Mouse (Mus musculus) testis, adult 2 months (tissue): Measurements from ENCODE around the gene Tlr9. TPM values are rescaled to one million over a fixed set of nuclear protein-coding genes. Genes with fewer than 3 reads are reported as not detected.

Experiments used
- H3K27ac ChIP-seq: fragments of 200-500 bp; 2 replicates; pipeline ENCODE4 v1.5.1; 2012; ENCODE audit warnings: low read depth, low read length; ENCODE audit not compliant: control insufficient read depth, insufficient read depth
- H3K27me3 ChIP-seq: fragments of 200-500 bp; 2 replicates; pipeline ENCODE4 v1.6.1; 2012; ENCODE audit warnings: mild to moderate bottlenecking, low read length, moderate library complexity; ENCODE audit not compliant: control insufficient read depth, insufficient read depth
- H3K36me3 ChIP-seq: fragments of 200-500 bp; 2 replicates; pipeline ENCODE4 v1.6.1; 2012; ENCODE audit warnings: mild to moderate bottlenecking, low read length; ENCODE audit not compliant: control insufficient read depth, insufficient read depth
- H3K4me1 ChIP-seq: fragments of 200-500 bp; 2 replicates; pipeline ENCODE4 v1.6.1; 2012; ENCODE audit warnings: low read length; ENCODE audit not compliant: control insufficient read depth, insufficient read depth
- H3K4me3 ChIP-seq: fragments of 200-500 bp; 2 replicates; pipeline ENCODE4 v1.5.1; 2012; ENCODE audit warnings: low read depth, mild to moderate bottlenecking, low read length, moderate library complexity, mixed read lengths; ENCODE audit not compliant: control insufficient read depth
- CTCF ChIP-seq: fragments of 200-500 bp; IDR thresholded peaks from 2 replicates; pipeline ENCODE4 v1.5.1; 2012; ENCODE audit warnings: low read depth, mild to moderate bottlenecking, inconsistent platforms, low read length, moderate library complexity; ENCODE audit not compliant: control insufficient read depth, insufficient read depth, insufficient replicate concordance
- POLR2A ChIP-seq: fragments of 200-500 bp; IDR thresholded peaks from 2 replicates; pipeline ENCODE4 v1.6.1; 2012; ENCODE audit warnings: low read depth, mild to moderate bottlenecking, inconsistent platforms, low read length, moderate library complexity; ENCODE audit not compliant: control insufficient read depth
- polyA plus RNA-seq: library from polyadenylated mRNA; depleted of rRNA; stranded (reverse); fragments of >200 nt; gene quantifications from 2 replicates; pipeline ENCODE4 v1.2.3, GENCODE M21; 2012

The Tlr9 gene
- polyA plus RNA-seq, 1 experiment = 2.7 TPM

GRCm38 (mm10) chr9:106249550-106249949, 27.2 kb downstream of the Tlr9 start:
- no peak for TF ChIP-seq POLR2A
- no peak for TF ChIP-seq CTCF
- H3K27ac ChIP-seq = peak overlapping the region; percentile 37; the same call in 1 of the 2 replicates
- peaks cover 6% of the 10 kb centered on the region for H3K4me1 ChIP-seq
- peak overlapping the region; percentile 84 for H3K4me3 ChIP-seq
- H3K36me3 ChIP-seq = peaks cover 3% of the 10 kb centered on the region; the same call in 1 of the 2 replicates
- no peaks in the 10 kb centered on the region for H3K27me3 ChIP-seq

DNA sequence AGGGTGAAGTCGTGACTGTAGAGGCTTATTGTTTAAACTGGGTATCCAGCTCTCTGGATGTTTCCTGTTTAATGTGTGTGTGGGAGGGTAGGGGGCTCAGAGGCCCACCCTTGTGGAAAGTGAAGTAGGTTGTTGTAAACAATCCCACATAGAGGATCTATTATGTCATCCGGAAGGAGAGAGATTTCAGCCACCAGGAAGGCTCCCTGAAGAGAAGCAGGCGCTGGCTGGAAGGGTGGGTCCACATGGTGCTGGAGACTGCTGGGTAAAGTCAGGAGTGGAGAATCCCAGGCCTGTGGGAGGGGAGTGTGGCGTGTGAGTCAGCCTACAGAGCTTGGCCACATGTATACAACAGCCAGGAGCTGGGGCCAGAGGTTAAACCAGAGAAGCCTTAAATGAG, 27.8 kb downstream of the Tlr9 start:
- TF ChIP-seq POLR2A (no peak), CTCF (no peak)
- no peaks in the 10 kb centered on the region for H3K27me3 ChIP-seq
- no peak overlapping the region for H3K27ac ChIP-seq
- H3K36me3 ChIP-seq = peaks cover 3% of the 10 kb centered on the region; the same call in 1 of the 2 replicates
- peaks cover 6% of the 10 kb centered on the region for H3K4me1 ChIP-seq
- peak overlapping the region; percentile 84 for H3K4me3 ChIP-seq

- TF ChIP-seq POLR2A = no peak
- TF ChIP-seq CTCF = no peak
These were observed 28.7 kb downstream of the Tlr9 start for GRCm38 (mm10) chr9:106251066-106251465.

DNA sequence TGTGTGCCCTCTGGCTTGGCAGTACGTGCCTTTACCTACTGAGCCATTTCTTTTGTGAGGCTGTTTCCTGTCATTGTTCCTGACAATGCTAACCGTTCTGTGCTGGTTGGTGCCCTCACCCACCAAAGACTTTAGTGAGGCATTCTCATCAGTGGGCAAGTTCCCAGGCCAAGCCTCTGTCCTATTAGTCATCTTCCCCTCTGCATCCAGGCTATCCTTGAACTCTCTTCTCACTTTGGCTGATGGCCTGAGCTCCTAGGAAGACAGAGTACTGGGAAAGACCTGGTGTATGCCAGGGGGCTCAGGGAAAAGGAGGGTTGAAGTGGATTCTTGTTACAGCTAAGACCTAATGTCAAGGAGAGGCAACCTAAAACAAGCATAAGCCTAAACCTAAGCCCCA, 31.6 kb downstream of the Tlr9 start:
- TF ChIP-seq CTCF (no peak), POLR2A (no peak)
- Histone ChIP-seq H3K27ac (no peak overlapping the region), H3K4me1 (no peaks in the 10 kb centered on the region; the same call in 1 of the 2 replicates), H3K36me3 (no peaks in the 10 kb centered on the region), H3K4me3 (no peak overlapping the region), H3K27me3 (no peaks in the 10 kb centered on the region)

More at GRCm38 (mm10) chr9:106251066-106251465, 28.7 kb downstream of the Tlr9 start:
- H3K4me3 ChIP-seq = no peak overlapping the region
- H3K27ac ChIP-seq = no peak overlapping the region
- H3K27me3 ChIP-seq = no peaks in the 10 kb centered on the region
- peaks cover 4% of the 10 kb centered on the region for H3K4me1 ChIP-seq
- H3K36me3 ChIP-seq = peaks cover 3% of the 10 kb centered on the region; the same call in 1 of the 2 replicates

DNA sequence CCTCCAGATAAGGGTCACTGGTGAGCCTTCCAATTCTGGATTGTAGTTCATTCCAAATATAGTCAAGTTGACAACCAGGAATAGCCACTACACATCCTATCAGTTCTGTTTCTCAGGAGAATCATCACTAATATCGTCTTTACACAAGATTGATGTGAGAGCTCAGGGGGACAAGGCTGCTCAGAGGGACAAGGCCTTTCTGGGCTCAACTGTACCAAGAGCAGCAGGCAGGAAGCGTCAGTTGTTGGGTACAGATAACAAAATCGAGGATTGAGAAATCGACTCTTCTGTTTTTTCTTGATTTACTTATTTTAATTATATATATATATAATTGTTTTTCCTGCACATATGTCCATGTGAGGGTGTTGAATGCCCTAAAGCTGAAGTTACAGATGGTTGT, 36.0 kb downstream of the Tlr9 start:
- Histone ChIP-seq H3K27me3 (no peaks in the 10 kb centered on the region), H3K4me1 (peaks cover 6% of the 10 kb centered on the region), H3K4me3 (no peak overlapping the region), H3K27ac (no peak overlapping the region), H3K36me3 (no peaks in the 10 kb centered on the region)
- no peak for TF ChIP-seq POLR2A
- TF ChIP-seq CTCF = no peak

DNA sequence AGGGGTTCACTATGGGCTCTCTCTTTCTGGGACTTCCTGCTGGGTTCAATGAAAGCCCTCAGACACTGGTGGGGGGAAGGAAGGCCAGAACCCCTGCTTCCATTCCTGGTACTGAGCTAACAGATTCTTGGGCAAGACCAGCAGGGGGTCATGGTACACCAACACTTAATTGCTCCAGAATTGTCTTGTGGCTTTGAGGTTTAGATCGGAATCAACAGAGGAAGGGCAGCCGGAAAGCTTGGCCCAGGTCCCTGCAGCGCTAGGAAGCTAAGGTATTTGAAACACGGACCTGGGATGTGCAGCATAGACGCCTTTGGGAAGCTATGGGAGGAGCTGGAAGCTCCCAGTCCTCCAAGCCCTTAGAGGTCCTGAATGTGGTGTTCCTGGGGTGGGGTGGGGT, 36.6 kb downstream of the Tlr9 start:
- H3K27ac ChIP-seq = no peak overlapping the region
- H3K36me3 ChIP-seq = no peaks in the 10 kb centered on the region
- TF ChIP-seq CTCF (no peak), POLR2A (no peak)
- no peak overlapping the region for H3K4me3 ChIP-seq
- H3K4me1 ChIP-seq = peaks cover 6% of the 10 kb centered on the region
- no peaks in the 10 kb centered on the region for H3K27me3 ChIP-seq

- Histone ChIP-seq H3K27me3 (no peaks in the 10 kb centered on the region), H3K4me1 (peaks cover 8% of the 10 kb centered on the region), H3K4me3 (no peak overlapping the region), H3K36me3 (no peaks in the 10 kb centered on the region), H3K27ac (no peak overlapping the region)
- TF ChIP-seq CTCF = no peak
- no peak for TF ChIP-seq POLR2A
These were observed 38.7 kb downstream of the Tlr9 start for GRCm38 (mm10) chr9:106261058-106261457.

DNA sequence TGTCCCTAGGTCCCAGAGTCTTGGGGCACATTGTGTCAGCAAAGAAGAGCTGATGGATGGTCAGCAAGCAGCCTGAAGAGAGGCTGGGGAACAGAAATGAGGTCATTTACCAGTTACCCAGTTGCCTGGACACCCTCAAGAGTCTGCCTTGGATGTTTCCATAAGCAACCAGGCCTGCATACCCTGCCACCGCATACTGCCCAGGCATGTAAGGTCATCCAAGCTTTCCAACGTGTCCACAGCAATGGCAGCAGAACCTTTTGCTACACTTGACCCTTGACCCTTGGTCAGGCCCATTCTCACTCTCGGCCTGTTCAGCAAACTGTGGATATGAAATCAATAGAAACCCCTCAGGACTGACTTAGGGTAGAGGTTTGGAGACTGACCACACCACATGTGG, 39.1 kb downstream of the Tlr9 start:
- TF ChIP-seq POLR2A (no peak), CTCF (no peak)
- Histone ChIP-seq H3K4me3 (no peak overlapping the region), H3K4me1 (peaks cover 8% of the 10 kb centered on the region), H3K27ac (no peak overlapping the region), H3K36me3 (no peaks in the 10 kb centered on the region), H3K27me3 (no peaks in the 10 kb centered on the region)
